Mouse (Mus musculus) ovary, postnatal 14 days (tissue): ENCODE data around the gene Fam193a.

ENCODE experiments used
- DNase-seq: peaks from one replicate; pipeline ENCODE4 v3.0.0; 2022; ENCODE audit warnings: low spot score

The Fam193a gene

GRCm38 (mm10) chr5:34369341-34370021 lies at the start of gene Fam193a:
TSS of gene Fam193a (plus strand) at chr5:34369933.
- DNase-seq = peak; percentile 96

GRCm38 (mm10) chr5:34321236-34321635 lies 48.5 kb upstream of the Fam193a start:
- DNase-seq = no peak

- DNase-seq = no peak
Observed at GRCm38 (mm10) chr5:34325286-34325685, 44.4 kb upstream of the Fam193a start.

GRCm38 (mm10) chr5:34326249-34326691 lies 43.5 kb upstream of the Fam193a start:
- no peak for DNase-seq

GRCm38 (mm10) chr5:34326875-34327576 lies 42.7 kb upstream of the Fam193a start:
- DNase-seq = peak; percentile 18

- no peak for DNase-seq
Observed at GRCm38 (mm10) chr5:34330136-34330535, 39.6 kb upstream of the Fam193a start.

GRCm38 (mm10) chr5:34334081-34334480 lies 35.7 kb upstream of the Fam193a start:
- DNase-seq = no peak

- no peak for DNase-seq
Observed at GRCm38 (mm10) chr5:34335539-34336096, 34.1 kb upstream of the Fam193a start.

GRCm38 (mm10) chr5:34336097-34336774 lies 33.5 kb upstream of the Fam193a start, which contains the start of gene Rnf4:
TSS of gene Rnf4 (plus strand) at chr5:34336289.
- peak; percentile 95 for DNase-seq

GRCm38 (mm10) chr5:34336775-34337450 lies 32.8 kb upstream of the Fam193a start:
- DNase-seq = peak; percentile 26

- DNase-seq = no peak
Observed at GRCm38 (mm10) chr5:34340246-34340645, 29.5 kb upstream of the Fam193a start.

- DNase-seq = no peak
Observed at GRCm38 (mm10) chr5:34352084-34352631, 17.6 kb upstream of the Fam193a start.

- no peak for DNase-seq
Observed at GRCm38 (mm10) chr5:34360261-34360660, 9.5 kb upstream of the Fam193a start.

- DNase-seq = no peak
Observed at GRCm38 (mm10) chr5:34363115-34363514, 6.6 kb upstream of the Fam193a start.

GRCm38 (mm10) chr5:34368551-34369290 lies 1.0 kb upstream of the Fam193a start:
- DNase-seq = no peak

GRCm38 (mm10) chr5:34370022-34370823 lies 490 bp downstream of the Fam193a start:
- DNase-seq = peak; percentile 25

GRCm38 (mm10) chr5:34370840-34371239 lies 1.1 kb downstream of the Fam193a start:
- DNase-seq = no peak

GRCm38 (mm10) chr5:34372141-34372540 lies 2.4 kb downstream of the Fam193a start:
- no peak for DNase-seq

- DNase-seq = no peak
Observed at GRCm38 (mm10) chr5:34372541-34372940, 2.8 kb downstream of the Fam193a start.

- DNase-seq = no peak
Observed at GRCm38 (mm10) chr5:34378787-34379186, 9.1 kb downstream of the Fam193a start.
